Mouse (Mus musculus) forebrain, embryonic 16.5 days (tissue): ENCODE data around the gene Slc6a16. TPM values are rescaled to one million over a fixed set of nuclear protein-coding genes. Genes with fewer than 3 reads are reported as not detected.

ENCODE experiments used
- ATAC-seq: fragments of 200-750 bp; cut with Nextera tagmentation; 2 replicates; pipeline ENCODE4 v1.8.0; 2017; ENCODE audit warnings: mild to moderate bottlenecking, moderate library complexity
- H3K27ac ChIP-seq: fragments of 300-500 bp; sonication (generic); 2 replicates; pipeline ENCODE4 v1.5.1; 2014; ENCODE audit warnings: low read length, control low read depth
- H3K27me3 ChIP-seq: fragments of 300-500 bp; sonication (generic); replicated peaks from 2 replicates; pipeline ENCODE4 v1.6.1; 2014; ENCODE audit warnings: low read length; ENCODE audit not compliant: control insufficient read depth, insufficient read depth
- H3K36me3 ChIP-seq: fragments of 300-500 bp; sonication (generic); 2 replicates; pipeline ENCODE4 v1.6.1; 2014; ENCODE audit not compliant: control insufficient read depth, insufficient read depth
- H3K4me1 ChIP-seq: fragments of 300-500 bp; sonication (generic); replicated peaks from 2 replicates; pipeline ENCODE4 v1.6.1; 2014; ENCODE audit warnings: low read length; ENCODE audit not compliant: control insufficient read depth, insufficient read depth
- H3K4me2 ChIP-seq: fragments of 300-500 bp; sonication (generic); 2 replicates; pipeline ENCODE4 v1.6.1; 2014; ENCODE audit warnings: mild to moderate bottlenecking, low read length, control low read depth
- H3K4me3 ChIP-seq: fragments of 300-500 bp; sonication (generic); replicated peaks from 2 replicates; pipeline ENCODE4 v1.5.1; 2014; ENCODE audit warnings: mild to moderate bottlenecking, low read length, control low read depth
- H3K9ac ChIP-seq: fragments of 300-500 bp; sonication (generic); replicated peaks from 2 replicates; pipeline ENCODE4 v1.6.1; 2014; ENCODE audit warnings: low read depth, low read length, control low read depth
- H3K9me3 ChIP-seq: fragments of 300-500 bp; sonication (generic); 2 replicates; pipeline ENCODE4 v1.6.1; 2016; ENCODE audit warnings: low read length; ENCODE audit not compliant: control insufficient read depth
- WGBS: fragments of 180-500 bp; shearing (Covaris S2); extraction: QIAGEN DNeasy Blood & Tissue Kit; methylation state at CpG from one replicate; pipeline ENCODE4 v1.1.7; 2014; 5-methylcytosine and 5-hydroxymethylcytosine counted together
- polyA plus RNA-seq: library from polyadenylated mRNA; unstranded; fragments of >200 nt; fragmentation: Nextera tagmentation; extraction: Ambion mirVana; gene quantifications from 2 replicates; pipeline ENCODE4 v1.2.1, GENCODE M21; 2015

Slc6a16 gene
- polyA plus RNA-seq, 1 experiment from 2014 or later = 0.47 TPM

DNA sequence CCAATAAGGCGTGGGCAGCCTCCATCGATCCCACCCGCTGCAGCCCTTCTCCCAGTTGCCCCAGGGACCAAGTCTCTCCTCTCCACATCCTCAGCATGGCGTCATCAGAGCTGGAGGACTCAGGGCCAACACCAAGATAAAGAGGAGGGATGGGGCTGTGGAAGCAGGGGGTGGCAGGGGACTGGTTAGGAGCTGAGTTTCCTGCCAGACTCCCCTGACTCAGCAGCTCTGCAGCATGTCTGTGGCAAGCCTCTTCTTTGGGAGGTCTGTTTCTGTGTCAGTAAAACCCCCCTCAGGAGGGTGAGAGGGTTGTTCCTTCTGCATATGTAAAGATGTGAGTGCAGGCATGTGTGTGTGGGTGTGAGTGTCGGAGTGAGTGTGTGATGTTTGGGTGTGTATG, 43.9 kb upstream of the Slc6a16 start:
- Histone ChIP-seq H3K27ac (no peak overlapping the region), H3K9me3 (no peaks in the 10 kb centered on the region), H3K9ac (no peak overlapping the region), H3K4me1 (peaks cover 5% of the 10 kb centered on the region), H3K4me3 (no peak overlapping the region), H3K27me3 (no peaks in the 10 kb centered on the region), H3K4me2 (no peak overlapping the region), H3K36me3 (no peaks in the 10 kb centered on the region)
- WGBS = 75% methylated on average over 5 of the region's 5 CpGs
- ATAC-seq = no peak

- ATAC-seq = peak; percentile 54
- H3K4me1 ChIP-seq = peaks cover 5% of the 10 kb centered on the region
- peak overlapping the region; percentile 7; the same call in 1 of the 2 replicates for H3K4me2 ChIP-seq
- H3K36me3 ChIP-seq = no peaks in the 10 kb centered on the region
- no peaks in the 10 kb centered on the region for H3K9me3 ChIP-seq
- 10% methylated on average over 5 of the region's 5 CpGs for WGBS
- H3K9ac ChIP-seq = 0 out of 2 replicates have a peak overlapping the region, but pooled peaks have one; percentile 8
- H3K27ac ChIP-seq = no peak overlapping the region
- no peaks in the 10 kb centered on the region for H3K27me3 ChIP-seq
- no peak overlapping the region for H3K4me3 ChIP-seq
Measured at GRCm38 (mm10) chr7:45198435-45198834, 42.5 kb upstream of the Slc6a16 start.

- Histone ChIP-seq H3K4me1 (peaks cover 5% of the 10 kb centered on the region), H3K27ac (no peak overlapping the region), H3K4me3 (no peak overlapping the region), H3K27me3 (no peaks in the 10 kb centered on the region), H3K9me3 (no peaks in the 10 kb centered on the region), H3K9ac (no peak overlapping the region), H3K36me3 (no peaks in the 10 kb centered on the region), H3K4me2 (no peak overlapping the region)
- 75% methylated on average over 11 of the region's 11 CpGs for WGBS
- ATAC-seq = no peak
Measured at GRCm38 (mm10) chr7:45198961-45199360, 41.9 kb upstream of the Slc6a16 start.

DNA sequence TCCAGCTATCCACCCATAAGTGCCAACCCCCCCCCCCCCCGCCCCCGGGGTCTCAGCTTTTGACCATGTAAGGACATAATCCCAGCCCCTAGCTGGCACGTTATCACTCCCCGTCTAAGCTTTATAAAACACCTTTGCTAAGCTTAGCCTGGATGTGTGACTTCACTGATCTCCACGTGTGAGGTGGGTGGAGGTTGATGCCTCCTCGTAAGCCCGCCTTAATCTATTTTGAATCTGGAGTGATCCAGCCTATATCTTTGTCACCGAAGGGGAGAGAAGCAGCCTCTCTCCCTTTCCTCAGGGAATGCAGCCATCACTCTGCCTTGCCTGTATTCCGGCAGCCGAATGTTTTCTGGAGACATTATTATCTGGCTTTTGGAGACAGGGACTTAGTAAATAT, 38.2 kb upstream of the Slc6a16 start:
- no peaks in the 10 kb centered on the region for H3K27me3 ChIP-seq
- H3K4me2 ChIP-seq = no peak overlapping the region
- ATAC-seq = no peak
- no peak overlapping the region for H3K9ac ChIP-seq
- H3K27ac ChIP-seq = no peak overlapping the region
- no peaks in the 10 kb centered on the region for H3K36me3 ChIP-seq
- no peak overlapping the region for H3K4me3 ChIP-seq
- WGBS = 63% methylated on average over 10 of the region's 10 CpGs
- H3K9me3 ChIP-seq = no peaks in the 10 kb centered on the region
- H3K4me1 ChIP-seq = peaks cover 9% of the 10 kb centered on the region

DNA sequence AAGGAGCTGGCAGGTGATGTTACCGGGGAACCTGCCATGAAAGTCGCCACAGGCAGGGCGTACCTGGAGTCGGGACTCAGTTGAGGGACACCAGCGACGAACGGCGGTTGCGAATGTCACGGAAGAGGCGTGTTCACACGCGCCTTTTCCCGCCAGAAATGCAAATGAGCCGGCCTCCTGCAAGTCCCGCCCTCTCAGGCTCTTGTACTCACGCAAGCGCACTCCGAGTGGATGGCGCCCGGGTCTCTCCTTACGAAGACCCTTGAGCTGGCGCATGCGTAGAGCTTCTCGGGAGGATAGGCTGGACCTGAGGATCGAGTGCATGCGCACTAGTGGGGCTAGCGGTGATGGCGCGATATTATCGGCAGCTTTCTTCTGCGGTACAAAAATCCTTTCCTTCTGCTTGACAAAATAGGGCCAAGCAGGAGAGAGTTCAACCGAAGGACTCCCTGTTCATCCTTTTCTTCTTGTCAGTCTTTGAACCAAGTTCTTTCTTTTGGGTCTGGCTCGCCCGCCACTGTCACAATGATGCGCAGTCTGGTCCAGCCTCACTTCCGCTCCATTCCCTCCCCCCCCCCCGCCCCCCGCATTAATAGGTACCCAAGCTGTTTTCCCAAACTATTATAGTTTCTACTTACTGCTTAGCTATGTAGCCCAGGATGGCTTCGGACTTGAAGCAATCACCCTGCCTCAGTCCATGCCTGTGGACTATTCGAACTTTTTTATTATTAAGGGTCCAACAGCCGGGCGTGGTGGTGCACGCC, 36.3 kb upstream of the Slc6a16 start, which contains the start of gene Ccdc155:
Gene Ccdc155 (minus strand): TSS at position 513 of the 764 bp plus-strand sequence.
- no peaks in the 10 kb centered on the region for H3K36me3 ChIP-seq
- peak; percentile 100 for ATAC-seq
- peak within 1 kb of the TSS; percentile 54 for H3K9ac ChIP-seq
- no peaks in the 10 kb centered on the region for H3K27me3 ChIP-seq
- peak within 1 kb of the TSS; percentile 55 for H3K4me3 ChIP-seq
- H3K4me2 ChIP-seq = peak within 1 kb of the TSS; percentile 67
- 8% methylated on average over 43 of the region's 44 CpGs for WGBS
- H3K4me1 ChIP-seq = peaks cover 4% of the 10 kb centered on the region; the same call in 1 of the 2 replicates
- no peaks in the 10 kb centered on the region for H3K9me3 ChIP-seq
- H3K27ac ChIP-seq = peak within 1 kb of the TSS; percentile 75

DNA sequence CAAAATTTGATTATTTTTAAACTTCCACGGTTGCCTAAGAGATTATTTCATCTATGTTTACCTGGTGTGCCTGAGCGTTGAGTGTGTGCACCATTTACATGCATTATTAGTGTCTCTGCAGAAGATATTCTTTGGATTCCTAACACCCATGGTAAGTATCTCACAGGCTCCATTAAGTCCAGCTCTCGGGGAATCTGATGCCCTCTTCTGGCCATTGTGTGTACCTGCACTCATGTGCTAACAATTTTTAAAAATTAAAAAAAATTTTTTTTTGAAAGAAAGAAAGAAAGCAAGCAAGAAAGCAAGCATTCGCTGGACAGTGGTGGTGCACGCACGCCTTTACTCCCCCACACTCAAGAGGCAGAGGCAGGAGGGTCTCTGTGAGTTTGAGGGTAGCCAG, 32.6 kb upstream of the Slc6a16 start:
- Histone ChIP-seq H3K4me1 (peaks cover 7% of the 10 kb centered on the region; the same call in 1 of the 2 replicates), H3K4me3 (no peak overlapping the region), H3K27ac (no peak overlapping the region), H3K27me3 (peaks cover 15% of the 10 kb centered on the region), H3K36me3 (no peaks in the 10 kb centered on the region), H3K9me3 (no peaks in the 10 kb centered on the region; the same call in 1 of the 2 replicates), H3K9ac (no peak overlapping the region), H3K4me2 (no peak overlapping the region)
- WGBS = 82% methylated on average over 6 of the region's 6 CpGs
- no peak for ATAC-seq

- Histone ChIP-seq H3K9me3 (no peaks in the 10 kb centered on the region; the same call in 1 of the 2 replicates), H3K27ac (no peak overlapping the region), H3K4me1 (peaks cover 14% of the 10 kb centered on the region), H3K27me3 (peaks cover 15% of the 10 kb centered on the region), H3K4me2 (no peak overlapping the region), H3K9ac (no peak overlapping the region), H3K36me3 (no peaks in the 10 kb centered on the region), H3K4me3 (no peak overlapping the region)
- ATAC-seq = no peak
- WGBS = 80% methylated on average over 10 of the region's 10 CpGs
Measured at GRCm38 (mm10) chr7:45211070-45211469, 29.8 kb upstream of the Slc6a16 start.

DNA sequence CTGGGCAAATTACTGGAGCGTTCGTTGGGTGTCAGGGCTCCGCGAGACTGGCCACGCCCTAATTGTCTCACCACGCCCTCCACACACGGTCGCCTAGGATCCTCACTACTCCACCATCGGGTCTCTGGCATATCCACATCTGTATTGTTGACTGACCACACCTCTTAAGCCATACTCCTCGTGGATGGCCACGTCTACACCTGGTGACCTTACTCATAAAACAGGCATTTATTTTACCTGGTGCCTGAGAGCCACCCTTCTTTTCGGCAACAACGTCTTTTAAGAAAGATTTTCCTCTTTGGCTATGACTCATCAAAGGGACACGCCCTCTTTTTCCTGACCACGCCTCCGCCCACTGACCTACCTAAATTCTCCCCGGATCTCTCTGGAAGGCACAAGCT, 29.0 kb upstream of the Slc6a16 start, which contains the start of gene Dkkl1:
Gene Dkkl1 (minus strand): TSS at position 297 of the 401 bp plus-strand sequence.
- Histone ChIP-seq H3K4me3 (no peak within 1 kb of the TSS), H3K4me2 (peak within 1 kb of the TSS; percentile 7; the same call in 1 of the 2 replicates)

GRCm38 (mm10) chr7:45212356-45212755, 28.5 kb upstream of the Slc6a16 start:
- Histone ChIP-seq H3K9me3 (no peaks in the 10 kb centered on the region; the same call in 1 of the 2 replicates), H3K4me2 (no peak overlapping the region)

More for the DNA sequence above, 29.0 kb upstream of the Slc6a16 start, which contains the start of gene Dkkl1:
- Histone ChIP-seq H3K36me3 (no peaks in the 10 kb centered on the region), H3K27me3 (peaks cover 15% of the 10 kb centered on the region), H3K4me1 (peaks cover 21% of the 10 kb centered on the region), H3K27ac (no peak within 1 kb of the TSS), H3K9ac (no peak within 1 kb of the TSS), H3K9me3 (no peaks in the 10 kb centered on the region; the same call in 1 of the 2 replicates)
- no peak for ATAC-seq
- WGBS = 5% methylated on average over 17 of the region's 17 CpGs

More at GRCm38 (mm10) chr7:45212356-45212755, 28.5 kb upstream of the Slc6a16 start:
- ATAC-seq = no peak
- Histone ChIP-seq H3K36me3 (no peaks in the 10 kb centered on the region), H3K27me3 (peaks cover 15% of the 10 kb centered on the region), H3K27ac (no peak overlapping the region), H3K4me1 (peaks cover 26% of the 10 kb centered on the region), H3K9ac (no peak overlapping the region), H3K4me3 (no peak overlapping the region)
- 80% methylated on average over 7 of the region's 7 CpGs for WGBS
